Mouse (Mus musculus): ENCODE measurements around the gene Smurf2. TPM values are rescaled to one million over a fixed set of nuclear protein-coding genes. Genes with fewer than 3 reads are reported as not detected.
A peak's percentile ranks its signal among the peaks of the same experiment; 100 is the strongest.
"Not testable (repeated sequence)": the region's sequence is repeated elsewhere in the genome, so short reads cannot be mapped to it uniquely, and the experiment has no call there.

Gene Smurf2
- polyA plus RNA-seq, 1 experiment = 29.5 TPM

- no peak for DNase-seq (ENCODE audit: low read depth)
- no peak for TF ChIP-seq CTCF (IDR thresholded peaks at IDR 0.05; ENCODE audit: borderline replicate concordance, extremely low read depth, insufficient read depth, insufficient read length)
- no peak for TF ChIP-seq POLR2A (IDR thresholded peaks at IDR 0.05; ENCODE audit: borderline replicate concordance, extremely low read depth, insufficient read depth, insufficient read length, poor library complexity, severe bottlenecking)
Observed at GRCm38 (mm10) chr11:106782841-106783764, 137.4 kb downstream of the Smurf2 start.

GRCm38 (mm10) chr11:106782271-106782670 lies 138.2 kb downstream of the Smurf2 start:
- DNase-seq (ENCODE audit: low read depth) = not testable (repeated sequence)

- no peak for TF ChIP-seq POLR2A (IDR thresholded peaks at IDR 0.05; ENCODE audit: borderline replicate concordance, extremely low read depth, insufficient read depth, insufficient read length, poor library complexity, severe bottlenecking)
- no peak for TF ChIP-seq CTCF (IDR thresholded peaks at IDR 0.05; ENCODE audit: borderline replicate concordance, extremely low read depth, insufficient read depth, insufficient read length)
Observed at GRCm38 (mm10) chr11:106780590-106781220, 139.8 kb downstream of the Smurf2 start.

GRCm38 (mm10) chr11:106780089-106780425 lies 140.5 kb downstream of the Smurf2 start:
- TF ChIP-seq CTCF (IDR thresholded peaks at IDR 0.05; ENCODE audit: borderline replicate concordance, extremely low read depth, insufficient read depth, insufficient read length) (no peak), POLR2A (IDR thresholded peaks at IDR 0.05; ENCODE audit: borderline replicate concordance, extremely low read depth, insufficient read depth, insufficient read length, poor library complexity, severe bottlenecking) (no peak)
- DNase-seq (ENCODE audit: low read depth) = peak; percentile 39

More at GRCm38 (mm10) chr11:106780590-106781220, 139.8 kb downstream of the Smurf2 start:
- no peak for DNase-seq (ENCODE audit: low read depth)

GRCm38 (mm10) chr11:106779388-106780088 lies 141.0 kb downstream of the Smurf2 start, which contains the start of gene Polg2:
Gene Polg2, minus strand, starts transcription at chr11:106779537.
- DNase-seq (ENCODE audit: low read depth) = peak; percentile 97
- TF ChIP-seq CTCF (IDR thresholded peaks at IDR 0.05; ENCODE audit: borderline replicate concordance, extremely low read depth, insufficient read depth, insufficient read length) = no peak
- TF ChIP-seq POLR2A (IDR thresholded peaks at IDR 0.05; ENCODE audit: borderline replicate concordance, extremely low read depth, insufficient read depth, insufficient read length, poor library complexity, severe bottlenecking) = peak; percentile 52; the same call in 1 of the 2 replicates

GRCm38 (mm10) chr11:106778589-106779387 lies 141.7 kb downstream of the Smurf2 start:
- no peak; the same call in 1 of the 2 replicates for TF ChIP-seq POLR2A (IDR thresholded peaks at IDR 0.05; ENCODE audit: borderline replicate concordance, extremely low read depth, insufficient read depth, insufficient read length, poor library complexity, severe bottlenecking)
- TF ChIP-seq CTCF (IDR thresholded peaks at IDR 0.05; ENCODE audit: borderline replicate concordance, extremely low read depth, insufficient read depth, insufficient read length) = no peak
- DNase-seq (ENCODE audit: low read depth) = no peak

- no peak for DNase-seq (ENCODE audit: low read depth)
- TF ChIP-seq CTCF (IDR thresholded peaks at IDR 0.05; ENCODE audit: borderline replicate concordance, extremely low read depth, insufficient read depth, insufficient read length) = no peak
- TF ChIP-seq POLR2A (IDR thresholded peaks at IDR 0.05; ENCODE audit: borderline replicate concordance, extremely low read depth, insufficient read depth, insufficient read length, poor library complexity, severe bottlenecking) = no peak
Observed at GRCm38 (mm10) chr11:106778132-106778531, 142.4 kb downstream of the Smurf2 start.

GRCm38 (mm10) chr11:106777395-106777794 lies 143.1 kb downstream of the Smurf2 start:
- no peak for DNase-seq (ENCODE audit: low read depth)
- TF ChIP-seq POLR2A (IDR thresholded peaks at IDR 0.05; ENCODE audit: borderline replicate concordance, extremely low read depth, insufficient read depth, insufficient read length, poor library complexity, severe bottlenecking) (no peak), CTCF (IDR thresholded peaks at IDR 0.05; ENCODE audit: borderline replicate concordance, extremely low read depth, insufficient read depth, insufficient read length) (no peak)

GRCm38 (mm10) chr11:106776960-106777359 lies 143.6 kb downstream of the Smurf2 start:
- no peak for TF ChIP-seq POLR2A (IDR thresholded peaks at IDR 0.05; ENCODE audit: borderline replicate concordance, extremely low read depth, insufficient read depth, insufficient read length, poor library complexity, severe bottlenecking)
- no peak for TF ChIP-seq CTCF (IDR thresholded peaks at IDR 0.05; ENCODE audit: borderline replicate concordance, extremely low read depth, insufficient read depth, insufficient read length)
- DNase-seq (ENCODE audit: low read depth) = no peak

- TF ChIP-seq CTCF (IDR thresholded peaks at IDR 0.05; ENCODE audit: borderline replicate concordance, extremely low read depth, insufficient read depth, insufficient read length) (no peak), POLR2A (IDR thresholded peaks at IDR 0.05; ENCODE audit: borderline replicate concordance, extremely low read depth, insufficient read depth, insufficient read length, poor library complexity, severe bottlenecking) (no peak)
- DNase-seq (ENCODE audit: low read depth) = no peak
Observed at GRCm38 (mm10) chr11:106773061-106773460, 147.5 kb downstream of the Smurf2 start.

Measured in brain, embryonic 14.5 days (tissue).